20 mouse cellular contexts compared by ENCODE assay signal in the genomic region with DNA sequence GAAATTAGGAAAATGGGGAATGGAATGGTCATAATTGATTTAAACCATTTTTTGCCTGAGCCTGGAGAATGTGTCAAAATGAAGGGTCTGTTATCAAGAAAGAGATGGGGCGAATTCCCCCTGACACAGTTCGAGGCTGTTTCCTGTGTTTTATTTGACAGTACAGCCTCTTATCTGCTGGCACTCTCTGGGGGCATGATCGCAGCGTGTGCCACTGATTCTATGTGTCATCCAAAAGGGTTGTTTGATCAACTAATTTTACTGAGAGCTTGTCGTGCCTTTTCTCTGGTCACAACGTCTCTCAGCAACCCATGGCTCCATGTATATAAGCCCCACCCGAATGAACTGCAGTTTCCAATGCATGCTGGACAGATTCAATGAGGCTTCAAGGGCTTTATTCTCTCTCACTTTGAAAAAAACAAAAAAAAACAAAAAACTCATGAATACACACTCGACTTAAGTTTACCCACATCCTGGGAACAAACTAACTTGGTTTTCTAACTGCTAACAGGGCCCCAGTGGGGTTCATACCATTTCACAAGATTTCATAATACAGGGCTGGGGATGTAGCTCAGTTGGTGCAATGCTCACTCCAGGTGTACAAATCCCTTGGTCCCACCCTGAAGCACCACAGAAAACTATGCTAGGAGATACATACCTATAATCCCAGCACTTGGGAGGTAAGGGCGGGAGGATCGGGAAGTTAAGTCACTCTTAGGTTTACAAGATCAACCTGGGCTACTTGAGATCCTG. TPM values are rescaled to one million over a fixed set of nuclear protein-coding genes. Genes with fewer than 3 reads are reported as not detected.
DNase-seq lines count a peak whose midpoint lies in the region; ATAC-seq and TF ChIP-seq lines count a peak whose summit lies in the region.
"Had no signal": no experiment of that assay in that cellular context is flagged by ENCODE, and none has a peak within 500 bp of the region (broad histone marks: within the 10 kb centered on the region; RNA-seq: fewer than 3 reads in every experiment).

No protein-coding gene starts in this region.

- H3K79me2 ChIP-seq in MEL (ENCODE audit: control insufficient read depth, insufficient read depth, low read length, poor library complexity), result no peaks in the 10 kb centered on the region

- TF ChIP-seq CTCF in MEL (IDR thresholded peaks at IDR 0.05 in 2 of 3, conservative IDR thresholded peaks at IDR 0.05 in 1 of 3; ENCODE audit: control insufficient read depth in 1 of 3, insufficient read depth in 1 of 3, low read depth in 2 of 3, low read length in 3 of 3, poor library complexity in 1 of 3, severe bottlenecking in 1 of 3), result no peak

- peaks cover 0 to 12% of the 10 kb centered on the region in 2 experiments; a peak in 1 of 4 replicates for H3K36me3 ChIP-seq in MEL (ENCODE audit: control insufficient read depth in 1 of 2, insufficient read depth in 2 of 2, low read length in 2 of 2)
- H3K36me3 ChIP-seq: embryonic facial prominence, embryonic 10.5 days; forebrain, embryonic 10.5 days; heart, embryonic 13.5 days; hindbrain, embryonic 12.5 days had no signal

- TF ChIP-seq EP300 in MEL (IDR thresholded peaks at IDR 0.05; ENCODE audit: low read depth in 1 of 2, low read length in 2 of 2), result peak; percentile 30 to 48; a peak in 2 of 4 replicates

- H3K4me3 ChIP-seq in MEL (ENCODE audit: control insufficient read depth in 1 of 2, insufficient read depth in 1 of 2, low read depth in 2 of 2, low read length in 2 of 2), result peak overlapping the region; percentile 16 to 40; a peak in 2 of 4 replicates
- H3K4me3 ChIP-seq: embryonic facial prominence, embryonic 10.5 days; erythroblast, embryonic 14.5 days; forebrain, embryonic 10.5 days; heart, embryonic 13.5 days; hindbrain, embryonic 12.5 days had no signal

- peak; percentile 42 for DNase-seq in thymus, postnatal 25 days
- no peak for DNase-seq in thymus, postnatal 10 days (ENCODE audit: low spot score in 2 of 2)
- DNase-seq in MEL (ENCODE audit: low read depth, low spot score), result peak; percentile 40
- DNase-seq in gastrocnemius, postnatal 10 days, result no peak
- DNase-seq in cerebellum, adult 11-12 months, result no peak
- DNase-seq: adrenal gland, postnatal 14 days; cerebellum, adult 18-20 months; cerebellum, adult 9-11 months; cerebellum, postnatal 36 days; heart, postnatal 4 days had no signal

- H3K27ac ChIP-seq in MEL (ENCODE audit: control insufficient read depth, low read depth, low read length), result peak overlapping the region; percentile 30; the same call in 1 of the 2 replicates
- H3K27ac ChIP-seq: embryonic facial prominence, embryonic 10.5 days; forebrain, embryonic 10.5 days; heart, embryonic 13.5 days; hindbrain, embryonic 12.5 days had no signal

- TF ChIP-seq POLR2A in MEL (IDR thresholded peaks at IDR 0.05; ENCODE audit: control insufficient read depth in 1 of 2, insufficient read depth in 1 of 2, low read depth in 1 of 2, low read length in 2 of 2, poor library complexity in 1 of 2), result no peak

- peaks cover 14 to 18% of the 10 kb centered on the region in 2 experiments for H3K4me1 ChIP-seq in MEL (ENCODE audit: control insufficient read depth in 1 of 2, insufficient read depth in 2 of 2, low read length in 2 of 2)
- H3K4me1 ChIP-seq: embryonic facial prominence, embryonic 10.5 days; hindbrain, embryonic 12.5 days had no signal

- H3K27me3 ChIP-seq in MEL (ENCODE audit: control insufficient read depth in 1 of 2, insufficient read depth in 2 of 2, low read length in 2 of 2), result no peaks in the 10 kb centered on the region
- H3K27me3 ChIP-seq: heart, embryonic 13.5 days; hindbrain, embryonic 12.5 days had no signal

- peak overlapping the region; percentile 47 for H3K9ac ChIP-seq in MEL (ENCODE audit: control insufficient read depth, low read depth, low read length, poor library complexity, severe bottlenecking)
- H3K9ac ChIP-seq: heart, embryonic 13.5 days; hindbrain, embryonic 12.5 days had no signal

- TF ChIP-seq RAD21 in MEL (IDR thresholded peaks at IDR 0.05; ENCODE audit: low read depth, low read length), result no peak

- H3K9me3 ChIP-seq in MEL (replicated peaks; ENCODE audit: insufficient read depth, low read length), result no peaks in the 10 kb centered on the region
- H3K9me3 ChIP-seq: embryonic facial prominence, embryonic 10.5 days; forebrain, embryonic 10.5 days; heart, embryonic 13.5 days; hindbrain, embryonic 12.5 days had no signal

- peak; percentile 76 for ATAC-seq in megakaryocyte, adult 5-6 weeks (ENCODE audit: poor library complexity, severe bottlenecking)
- ATAC-seq: forebrain, embryonic 14.5 days; hindbrain, embryonic 16.5 days; inflammation-experienced regulatory T-cells, adult 6 months had no signal

TF ChIP-seq in MEL, 35 proteins besides CTCF, POLR2A, EP300 and RAD21:
- TF ChIP-seq GABPA (IDR thresholded peaks at IDR 0.05; ENCODE audit: low read depth, low read length) (no peak), SMC3 (IDR thresholded peaks at IDR 0.05; ENCODE audit: low read depth, low read length) (no peak), HCFC1 (IDR thresholded peaks at IDR 0.05; ENCODE audit: low read depth, low read length) (no peak), KAT2A (conservative IDR thresholded peaks at IDR 0.05; ENCODE audit: low read depth, low read length) (no peak; the same call in 1 of the 2 replicates), GATA1 (IDR thresholded peaks at IDR 0.05; ENCODE audit: low read depth, low read length) (peak; percentile 57), ELF1 (IDR thresholded peaks at IDR 0.05; ENCODE audit: low read depth, low read length) (no peak), CHD1 (IDR thresholded peaks at IDR 0.05; ENCODE audit: low read depth, low read length) (no peak), ETS1 (IDR thresholded peaks at IDR 0.05; ENCODE audit: low read depth, low read length) (peak; percentile 38), TCF12 (IDR thresholded peaks at IDR 0.05; ENCODE audit: low read depth, low read length) (no peak), POLR2AphosphoS5 (IDR thresholded peaks at IDR 0.05; ENCODE audit: borderline replicate concordance, low read depth, low read length) (no peak), TAL1 (IDR thresholded peaks at IDR 0.05; ENCODE audit: low read length) (no peak), JUND (IDR thresholded peaks at IDR 0.05; ENCODE audit: low read depth, low read length) (no peak), ZKSCAN1 (IDR thresholded peaks at IDR 0.05; ENCODE audit: low read depth, low read length) (no peak), E2F4 (IDR thresholded peaks at IDR 0.05; ENCODE audit: borderline replicate concordance, low read depth, low read length) (no peak), MAX (IDR thresholded peaks at IDR 0.05; ENCODE audit: low read length) (peak; percentile 60; the same call in 1 of the 2 replicates), RCOR1 (IDR thresholded peaks at IDR 0.05; ENCODE audit: low read depth, low read length) (0 out of 2 replicates have a peak, but pooled peaks have one; percentile 45), MAZ (IDR thresholded peaks at IDR 0.05; ENCODE audit: low read depth, low read length) (no peak), ZC3H11A (IDR thresholded peaks at IDR 0.05; ENCODE audit: low read depth, low read length) (no peak), MAFK (IDR thresholded peaks at IDR 0.05; ENCODE audit: borderline replicate concordance, low read depth, low read length) (no peak), TBP (IDR thresholded peaks at IDR 0.05; ENCODE audit: low read depth, low read length) (no peak), USF1 (IDR thresholded peaks at IDR 0.05; ENCODE audit: low read depth, low read length) (no peak), NRF1 (IDR thresholded peaks at IDR 0.05; ENCODE audit: insufficient read depth, low read depth, low read length, poor library complexity, severe bottlenecking) (no peak), UBTF (IDR thresholded peaks at IDR 0.05; ENCODE audit: borderline replicate concordance, insufficient read depth, low read depth, low read length) (no peak), MEF2A (IDR thresholded peaks at IDR 0.05; ENCODE audit: extremely low read depth, insufficient replicate concordance, low read depth, low read length, poor library complexity, severe bottlenecking) (no peak), MXI1 (IDR thresholded peaks at IDR 0.05; ENCODE audit: low read depth, low read length) (peak; percentile 76), SIN3A (IDR thresholded peaks at IDR 0.05; ENCODE audit: low read length) (peak; percentile 72), BHLHE40 (IDR thresholded peaks at IDR 0.05; ENCODE audit: borderline replicate concordance, low read depth, low read length) (peak; percentile 24; the same call in 1 of the 2 replicates), MYC (IDR thresholded peaks at IDR 0.05; ENCODE audit: low read depth, low read length) (no peak)

RNA-seq across cellular contexts. Expression of gene Csrnp1, which starts 8.8 kb away (rescaled TPM):
- 3.7 and 4.1 TPM in 2 replicates for total RNA-seq in MEL (2012; rRNA removed)
- 1 to 10 TPM in 1 of 2 experiments, not detected in 1; 8.1 TPM for polyA plus RNA-seq in MEL (2012; ENCODE audit: insufficient read depth in 1 of 2, insufficient read length in 2 of 2, low read depth in 1 of 2, low replicate concordance in 2 of 2, missing spikeins in 1 of 2)
- total RNA-seq in megakaryocyte, adult 5-6 weeks (2015), result 7.9 and 11.6 TPM in 2 replicates
- total RNA-seq in megakaryocyte, adult 5-6 weeks (2017), result 11.8 and 12.5 TPM in 2 replicates
- 1 to 10 TPM; 2.6 to 3.4 TPM for total RNA-seq in gastrocnemius, postnatal 10 days (2021)

RNA-seq across cellular contexts. Expression of gene Xirp1, which starts 30.1 kb away (rescaled TPM):
- not detected in 2 replicates for total RNA-seq in MEL (2012; rRNA removed)
- polyA plus RNA-seq in MEL (2012; ENCODE audit: insufficient read depth in 1 of 2, insufficient read length in 2 of 2, low read depth in 1 of 2, low replicate concordance in 2 of 2, missing spikeins in 1 of 2), result not detected
- total RNA-seq in megakaryocyte, adult 5-6 weeks (2015), result 0.09 TPM in 1 of 2 replicates, not detected in the other
- total RNA-seq in megakaryocyte, adult 5-6 weeks (2017), result not detected in 2 replicates
- total RNA-seq in gastrocnemius, postnatal 10 days (2021), result 10 to 100 TPM; 58.2 to 84.6 TPM
- polyA plus RNA-seq: erythroblast, embryonic 14.5 days; forebrain, embryonic 10.5 days; forebrain, embryonic 14.5 days; hindbrain, embryonic 16.5 days; inflammation-experienced regulatory T-cells, adult 6 months had no signal

RNA-seq across cellular contexts. Expression of gene Ttc21a, which starts 55.9 kb away (rescaled TPM):
- total RNA-seq in MEL (2012; rRNA removed), result not detected in 2 replicates
- under 1 TPM in 1 of 2 experiments, not detected in 1; 0.01 TPM for polyA plus RNA-seq in MEL (2012; ENCODE audit: insufficient read depth in 1 of 2, insufficient read length in 2 of 2, low read depth in 1 of 2, low replicate concordance in 2 of 2, missing spikeins in 1 of 2)
- 0.22 and 0.41 TPM in 2 replicates for total RNA-seq in megakaryocyte, adult 5-6 weeks (2015)
- total RNA-seq in megakaryocyte, adult 5-6 weeks (2017), result 0.28 and 0.55 TPM in 2 replicates
- under 1 TPM in 1 of 2 experiments, not detected in 1; 0.11 TPM for total RNA-seq in gastrocnemius, postnatal 10 days (2021)
- total RNA-seq: gastrocnemius, adult 8-10 months had no signal
- polyA plus RNA-seq: erythroblast, embryonic 14.5 days; inflammation-experienced regulatory T-cells, adult 6 months had no signal

RNA-seq across cellular contexts. Expression of gene Gorasp1, which starts 55.9 kb away (rescaled TPM):
- total RNA-seq in MEL (2012; rRNA removed), result 15.8 and 18.3 TPM in 2 replicates
- polyA plus RNA-seq in MEL (2012; ENCODE audit: insufficient read depth in 1 of 2, insufficient read length in 2 of 2, low read depth in 1 of 2, low replicate concordance in 2 of 2, missing spikeins in 1 of 2), result 10 to 100 TPM in 1 of 2 experiments, not detected in 1; 21.9 TPM
- total RNA-seq in megakaryocyte, adult 5-6 weeks (2015), result 3.2 and 4.5 TPM in 2 replicates
- 2.3 and 3.9 TPM in 2 replicates for total RNA-seq in megakaryocyte, adult 5-6 weeks (2017)
- 10 to 100 TPM; 16.2 to 17.6 TPM for total RNA-seq in gastrocnemius, postnatal 10 days (2021)

Comparison
In these comparisons a context has a peak if more than half of its experiments do, and no peak if none do; other contexts are left out.
1. DNase-seq: peak in thymus, postnatal 25 days (single experiment) and MEL (single experiment); none in thymus, postnatal 10 days (0 of 2), gastrocnemius, postnatal 10 days (single experiment) and cerebellum, adult 11-12 months (single experiment).
2. RNA of gene Xirp1, which starts 30.1 kb away (total RNA-seq): 58.2 to 84.6 TPM in gastrocnemius, postnatal 10 days; not detected in MEL and 0.09 TPM in megakaryocyte, adult 5-6 weeks; every median in the first group is over 10 times any median in the second.